Mouse (Mus musculus) B cell, adult 2 months (primary cell): Measurements from ENCODE around the gene Sarm1.
A peak's percentile ranks its signal among the peaks of the same experiment; 100 is the strongest.

ENCODE experiments used
- DNase-seq, 2 experiments: peaks; one replicate each; pipeline ENCODE4 v3.0.0; 2022

The Sarm1 gene

DNA sequence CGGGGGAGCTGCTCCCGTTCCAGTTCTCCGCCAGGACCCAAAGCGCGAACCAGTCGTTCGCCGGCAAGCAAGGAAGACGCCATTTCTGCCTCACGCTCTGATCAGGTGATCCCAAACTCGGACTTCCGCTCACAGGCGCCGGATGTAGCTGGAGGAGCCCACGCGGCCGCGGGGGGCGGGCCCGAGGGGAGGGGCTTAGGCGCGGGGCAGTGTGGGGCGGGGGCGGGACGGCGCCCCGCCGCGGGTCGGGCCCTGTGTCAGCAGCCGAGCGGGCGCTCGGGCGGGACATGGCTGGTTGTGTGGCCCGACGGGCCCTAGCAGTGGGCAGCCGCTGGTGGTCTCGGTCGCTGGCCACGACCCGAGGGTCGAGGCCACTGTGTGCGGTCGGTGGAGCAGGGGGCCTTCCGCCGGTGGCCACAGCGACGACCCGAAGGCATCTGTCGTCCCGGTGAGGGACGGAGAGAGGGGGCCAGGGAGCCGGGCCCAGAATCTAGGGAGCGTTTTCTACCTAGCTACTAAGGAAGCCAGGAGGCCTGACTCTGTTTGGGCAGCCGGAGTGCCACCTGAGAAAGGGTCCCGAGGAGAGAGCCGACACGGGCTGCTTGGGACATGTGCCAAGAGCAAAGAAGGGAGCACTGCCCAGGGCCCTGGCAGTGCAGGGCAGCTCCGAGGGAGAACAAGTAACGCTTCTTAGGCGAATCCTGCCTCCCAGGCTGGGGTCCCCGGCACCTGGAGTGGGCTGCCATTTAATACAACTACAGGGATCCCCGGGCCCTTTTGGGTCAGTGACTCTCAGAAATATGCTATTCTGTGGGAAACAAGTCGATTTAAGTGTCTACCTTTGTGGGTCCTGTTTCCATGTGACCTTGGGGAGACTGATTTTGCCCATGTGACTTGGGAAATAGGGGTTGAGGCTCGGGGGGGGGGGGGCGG, 14.7 kb upstream of the Sarm1 start, which contains the start of the genes Tmem199 and Poldip2:
Tmem199 (minus strand) TSS at position 148 of the 933 bp plus-strand sequence.
Poldip2 (plus strand) TSS at position 169 of the 933 bp plus-strand sequence.
- DNase-seq, result peak; percentile 93

GRCm38 (mm10) chr11:78509148-78509547, 11.6 kb upstream of the Sarm1 start:
- DNase-seq, result peak; percentile 40 to 52

GRCm38 (mm10) chr11:78505430-78505829, 7.9 kb upstream of the Sarm1 start:
- no peak for DNase-seq

GRCm38 (mm10) chr11:78502909-78503650, 5.5 kb upstream of the Sarm1 start, which contains the start of gene Sebox:
Gene Sebox, plus strand, starts transcription at chr11:78503447.
- no peak for DNase-seq

- DNase-seq, result no peak
Measured at GRCm38 (mm10) chr11:78501529-78501928, 4.0 kb upstream of the Sarm1 start.

DNA sequence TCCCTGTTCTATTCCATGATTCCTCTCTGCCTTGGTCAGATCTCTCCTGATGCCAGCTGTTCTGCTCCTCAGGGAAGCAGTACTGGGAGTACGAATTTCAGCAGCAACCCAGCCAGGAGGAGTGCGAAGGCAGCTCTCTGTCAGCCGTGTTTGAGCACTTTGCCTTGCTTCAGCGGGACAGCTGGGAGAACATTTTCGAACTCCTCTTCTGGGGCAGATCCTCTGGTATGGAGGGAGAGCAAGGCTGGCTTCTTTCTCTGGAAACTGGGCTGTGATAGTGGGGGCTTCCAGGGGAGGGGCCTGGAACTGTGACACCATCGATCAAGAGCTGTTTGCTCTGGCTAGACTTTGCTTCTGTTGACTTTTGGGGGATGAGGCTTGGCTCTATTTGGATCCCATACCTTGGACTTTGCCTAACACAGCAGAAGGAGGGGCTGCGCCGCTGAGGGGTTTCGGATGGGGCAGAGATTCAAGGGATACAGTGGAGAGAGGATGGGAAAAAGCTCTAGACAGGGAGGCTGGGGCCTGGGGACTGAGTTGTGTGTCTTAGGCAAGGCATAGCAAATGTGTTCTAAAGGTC, 3.2 kb upstream of the Sarm1 start:
- DNase-seq, result no peak

DNA sequence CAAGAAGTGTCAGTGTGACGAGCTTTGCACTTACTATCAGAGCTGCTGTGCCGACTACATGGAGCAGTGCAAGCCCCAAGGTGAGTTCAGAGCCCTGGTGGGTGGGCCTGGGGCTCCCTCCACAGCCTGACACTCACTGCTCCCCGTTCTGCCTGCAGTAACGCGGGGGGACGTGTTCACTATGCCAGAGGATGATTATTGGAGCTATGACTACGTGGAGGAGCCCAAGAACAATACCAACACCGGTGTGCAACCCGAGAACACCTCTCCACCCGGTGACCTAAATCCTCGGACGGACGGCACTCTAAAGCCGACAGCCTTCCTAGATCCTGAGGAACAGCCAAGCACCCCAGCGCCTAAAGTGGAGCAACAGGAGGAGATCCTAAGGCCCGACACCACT, 2.0 kb upstream of the Sarm1 start:
- no peak for DNase-seq

GRCm38 (mm10) chr11:78499004-78499403, 1.4 kb upstream of the Sarm1 start, which contains the start of gene Vtn:
Gene Vtn, plus strand, starts transcription at chr11:78499091.
- no peak for DNase-seq

DNA sequence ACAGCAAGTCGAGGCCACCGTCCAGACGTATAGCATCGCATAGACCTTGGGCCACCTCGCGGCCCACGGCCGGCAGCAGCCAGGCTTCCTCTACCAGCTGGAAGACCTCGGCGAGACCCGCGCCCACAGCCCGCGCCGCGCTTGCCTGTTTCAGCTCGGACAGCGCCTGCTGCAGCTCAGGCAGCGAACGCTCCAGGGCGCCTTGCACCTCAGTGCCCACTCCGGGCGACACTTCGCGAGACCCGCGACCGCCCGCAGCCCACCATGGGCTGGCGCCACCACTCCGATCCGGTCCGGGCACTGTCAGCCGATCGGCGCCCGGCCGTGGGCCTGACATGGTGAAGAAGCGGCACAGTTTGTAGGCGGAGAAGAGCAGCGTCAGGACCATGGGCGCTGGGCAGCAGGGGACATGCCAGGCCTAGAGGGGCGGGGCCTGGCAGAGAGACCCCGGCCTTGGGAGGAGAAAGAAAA, 448 bp downstream of the Sarm1 start:
- DNase-seq, result peak; percentile 34 to 41

- DNase-seq, result peak; percentile 33 to 40
Measured at GRCm38 (mm10) chr11:78495904-78496303, 1.6 kb downstream of the Sarm1 start.

DNA sequence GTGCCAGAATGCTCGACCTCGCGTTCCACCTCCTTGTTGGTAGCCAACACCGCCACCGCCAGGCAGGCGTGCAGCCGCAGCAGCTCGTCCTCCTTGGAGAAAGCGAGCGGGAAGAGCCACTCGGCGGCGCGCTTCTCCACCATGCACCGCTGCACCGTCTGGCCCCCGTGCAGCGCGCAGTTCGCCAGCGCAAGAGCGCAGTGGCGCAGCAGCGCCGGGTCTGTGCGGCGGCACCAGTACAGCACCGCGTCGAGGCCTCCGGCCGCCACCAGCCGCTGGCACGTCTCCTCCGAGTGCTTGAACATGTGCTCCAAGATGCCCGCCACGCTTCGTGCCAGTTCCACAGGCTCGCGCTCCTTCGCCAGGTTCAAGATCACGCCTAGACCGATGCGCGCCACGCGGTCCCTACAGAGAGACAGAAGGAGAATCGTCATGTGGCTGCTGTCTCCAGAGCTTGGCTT, 6.7 kb downstream of the Sarm1 start:
- DNase-seq, result no peak

- DNase-seq, result peak; percentile 74 to 76
Measured at GRCm38 (mm10) chr11:78488168-78488567, 9.4 kb downstream of the Sarm1 start.

DNA sequence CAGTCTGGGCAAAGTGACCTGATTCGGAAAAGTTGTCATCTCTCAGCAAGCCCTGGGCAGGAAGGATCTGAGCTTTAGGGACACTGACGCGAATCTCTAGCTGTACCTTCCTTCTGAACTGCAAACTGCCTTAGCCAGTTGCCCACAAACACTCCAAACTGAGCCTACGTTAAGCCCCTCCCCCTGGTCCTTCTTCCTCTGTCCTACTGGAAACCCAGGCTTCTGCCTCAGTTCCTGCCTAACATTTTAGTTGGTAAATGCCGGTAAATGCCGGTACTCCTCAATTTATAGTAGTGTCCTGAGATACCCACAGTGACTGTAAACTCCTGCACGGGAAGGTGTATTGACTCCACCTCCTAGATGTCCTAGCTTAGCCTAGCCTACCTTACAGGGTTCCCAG, 13.9 kb downstream of the Sarm1 start:
- DNase-seq, result no peak

DNA sequence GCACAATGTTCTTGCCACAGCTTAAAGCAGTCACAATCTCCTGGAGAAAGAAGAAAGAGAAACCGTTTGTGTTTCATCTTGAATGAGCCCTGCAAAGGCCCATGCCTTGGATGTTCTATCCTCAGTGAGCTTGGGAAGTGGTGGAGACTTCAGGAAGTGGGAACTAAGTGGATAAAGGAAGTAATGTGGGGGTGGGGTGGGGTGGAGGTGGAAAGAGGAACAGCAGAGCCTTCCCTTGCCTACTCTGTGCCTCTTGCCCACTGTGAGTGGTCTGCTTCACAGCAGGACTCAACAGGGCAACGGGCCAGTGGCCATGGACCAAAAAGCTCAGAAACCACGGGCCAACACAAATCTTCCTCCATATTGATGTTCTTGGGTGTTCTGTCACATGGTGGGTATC, 22.3 kb downstream of the Sarm1 start:
- no peak for DNase-seq

- no peak for DNase-seq
Measured at GRCm38 (mm10) chr11:78471326-78472103, 26.0 kb downstream of the Sarm1 start.

DNA sequence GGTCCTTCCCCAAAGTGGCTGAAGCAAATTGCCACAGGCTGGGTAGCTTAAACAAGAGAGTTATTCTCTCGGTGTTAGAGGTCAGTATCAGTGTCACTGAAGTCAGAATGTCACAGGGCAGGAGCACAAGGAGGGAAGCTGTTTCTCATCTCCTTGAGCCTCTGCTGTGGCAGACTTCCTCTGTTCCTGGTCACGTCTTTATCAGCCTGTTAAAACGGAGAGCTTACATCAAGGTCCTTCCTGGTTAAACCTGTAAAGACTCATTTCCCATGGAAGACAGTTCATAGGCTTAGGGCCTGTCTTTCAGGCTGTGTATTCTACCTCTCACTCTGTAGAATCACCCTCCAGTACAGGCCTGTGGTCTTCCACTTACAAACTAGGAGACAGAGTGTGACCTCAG, 29.6 kb downstream of the Sarm1 start:
- no peak for DNase-seq

- no peak for DNase-seq
Measured at GRCm38 (mm10) chr11:78467515-78467914, 30.0 kb downstream of the Sarm1 start.

DNA sequence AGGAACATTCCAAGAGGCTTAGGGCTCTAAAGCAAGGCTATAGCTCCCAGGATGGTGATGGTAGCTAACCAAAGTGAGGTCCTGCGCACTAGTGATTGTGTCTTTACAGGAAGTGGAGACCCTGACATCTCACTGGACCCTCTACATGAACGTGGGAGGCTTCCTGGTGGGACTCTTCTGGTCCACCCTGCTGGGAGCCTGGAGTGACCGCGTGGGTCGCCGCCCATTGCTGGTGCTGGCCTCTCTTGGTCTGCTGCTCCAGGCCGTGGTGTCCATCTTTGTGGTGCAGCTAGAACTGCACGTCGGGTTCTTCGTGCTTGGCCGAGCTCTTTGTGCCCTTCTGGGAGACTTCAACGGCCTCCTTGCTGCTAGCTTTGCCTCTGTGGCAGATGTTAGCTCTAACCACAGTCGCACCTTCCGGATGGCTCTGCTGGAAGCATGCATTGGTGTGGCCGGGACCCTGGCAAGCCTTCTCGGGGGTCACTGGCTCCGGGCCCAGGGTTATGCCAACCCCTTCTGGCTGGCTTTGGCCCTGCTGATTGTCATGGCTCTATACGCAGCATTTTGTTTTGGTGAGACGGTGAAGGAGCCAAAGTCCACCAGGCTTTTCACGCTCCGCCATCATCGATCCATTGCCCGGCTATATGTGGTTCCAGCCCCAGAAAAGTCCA, 31.2 kb downstream of the Sarm1 start:
- DNase-seq, result no peak

DNA sequence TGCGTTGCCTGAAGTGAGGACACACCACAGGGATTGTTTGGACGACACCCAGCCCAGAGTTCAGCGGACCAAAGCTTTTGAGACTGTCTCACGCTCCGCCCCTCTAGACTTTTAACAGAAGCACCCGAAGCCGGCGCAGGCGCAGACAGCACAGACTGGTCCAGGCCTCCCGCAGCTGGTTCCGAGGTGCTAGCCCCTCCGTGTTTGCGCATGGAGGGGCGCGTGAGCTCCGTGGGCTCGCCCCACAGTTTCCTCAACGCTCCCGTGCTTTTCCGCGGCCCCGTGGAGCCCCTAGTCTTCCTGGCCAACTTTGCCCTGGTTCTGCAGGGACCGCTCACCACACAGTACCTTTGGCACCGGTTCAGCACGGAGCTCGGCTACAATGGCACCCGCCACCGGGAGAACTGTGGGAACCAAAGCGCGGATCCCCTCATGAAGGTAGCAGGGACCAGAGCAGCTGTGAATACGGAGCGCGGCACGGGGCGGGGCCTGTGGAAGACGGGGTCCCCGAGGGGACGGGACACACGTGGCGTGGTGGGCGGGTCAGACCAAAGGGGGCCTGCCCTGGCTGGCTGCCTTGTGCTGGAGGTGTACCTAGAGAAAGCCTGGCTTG, 31.9 kb downstream of the Sarm1 start, which contains the start of gene Slc46a1:
Slc46a1 (plus strand) TSS at position 130 of the 613 bp plus-strand sequence.
- DNase-seq, result peak; percentile 80 to 83

DNA sequence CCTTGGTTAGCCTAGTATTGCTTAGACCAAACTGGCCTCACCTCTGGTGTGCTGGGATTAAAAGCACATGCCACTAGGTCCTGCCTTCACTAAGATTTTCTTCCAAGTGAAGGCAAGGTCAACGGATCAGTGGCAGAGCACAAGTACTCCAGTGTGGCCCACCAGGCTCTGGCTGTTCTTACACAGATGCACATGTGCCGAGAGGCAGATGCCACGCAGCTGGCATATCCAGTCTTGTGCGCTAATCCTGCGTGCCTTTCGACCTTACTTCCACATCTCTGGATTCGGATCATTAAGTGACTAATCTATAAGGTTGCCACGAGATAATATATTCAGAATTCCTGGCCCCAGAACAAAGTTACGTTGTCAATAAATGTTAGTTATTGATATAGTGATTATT, 32.4 kb downstream of the Sarm1 start:
- no peak for DNase-seq
